Mouse (Mus musculus): ENCODE measurements around the gene Rbm18. TPM values are rescaled to one million over a fixed set of nuclear protein-coding genes. Genes with fewer than 3 reads are reported as not detected.

The Rbm18 gene
- total RNA-seq, 2 experiments from 2014 or later = 48.1 to 52.6 TPM

- DNase-seq = no peak
- intact Hi-C loops (cut with DNase I) = no loop called here
Observed at GRCm38 (mm10) chr2:36075210-36075609, 61.4 kb downstream of the Rbm18 start.

- DNase-seq = no peak
- intact Hi-C loops (cut with DNase I) = no loop called here
Observed at GRCm38 (mm10) chr2:36073781-36074180, 62.8 kb downstream of the Rbm18 start.

- intact Hi-C loops (cut with DNase I) = no loop called here
Observed at GRCm38 (mm10) chr2:36071660-36072305, 64.8 kb downstream of the Rbm18 start.

GRCm38 (mm10) chr2:36067132-36067531 is 69.4 kb downstream of the Rbm18 start:
- intact Hi-C loops (cut with DNase I) = no loop called here
- no peak for DNase-seq

More at GRCm38 (mm10) chr2:36071660-36072305, 64.8 kb downstream of the Rbm18 start:
- no peak for DNase-seq

Other genes with a start within 250 kb of the Rbm18 start
- 1 to 10 TPM; 8.7 to 9.6 TPM for gene Ttll11, start 156.9 kb downstream of the Rbm18 start, total RNA-seq (2021)
- gene Ndufa8, start 87.4 kb downstream of the Rbm18 start, total RNA-seq (2021) = 100 to 1,000 TPM; 136 to 151 TPM
- gene Morn5, start 87.3 kb downstream of the Rbm18 start, total RNA-seq (2021) = 1 to 10 TPM; 1.4 to 3.2 TPM
- 10 to 100 TPM; 53.3 to 53.7 TPM for gene Lhx6, start 31.4 kb downstream of the Rbm18 start, total RNA-seq (2021)
- gene Mrrf, start 384 bp downstream of the Rbm18 start, total RNA-seq (2021) = 10 to 100 TPM; 12.9 to 21.4 TPM
- gene Ptgs1, start 93.7 kb upstream of the Rbm18 start, total RNA-seq (2021) = 1 to 10 TPM; 5.5 to 7.1 TPM
- gene Olfr338, start 236.7 kb upstream of the Rbm18 start, total RNA-seq (2021) = not detected